Mouse (Mus musculus) megakaryocyte-erythroid progenitor cell, adult 5-6 weeks (primary cell): ENCODE data around the gene Mplkip. TPM values are rescaled to one million over a fixed set of nuclear protein-coding genes. Genes with fewer than 3 reads are reported as not detected.

ENCODE experiments used
- ATAC-seq: replicated peaks from 2 replicates; pipeline ENCODE4 v1.8.0; 2016; ENCODE audit warnings: mild to moderate bottlenecking, inconsistent platforms; ENCODE audit not compliant: severe bottlenecking, poor library complexity, low FRiP score, low TSS enrichment
- total RNA-seq, 2 experiments: library from RNA; stranded (forward) in 1 of 2; stranded (reverse) in 1 of 2; fragments of 200-1000, 215-1000 nt in 1 of 2; fragments of >200 nt in 1 of 2; fragmentation: Nextera tagmentation in 1 of 2; gene quantifications; 2 replicates each; pipeline ENCODE4 v1.2.3; 2014 to 2017

The Mplkip gene
- total RNA-seq (2014; fragmentation: Nextera tagmentation): 46.3 and 59.2 TPM in 2 replicates
- total RNA-seq (2017): 34.0 and 49.9 TPM in 2 replicates

DNA sequence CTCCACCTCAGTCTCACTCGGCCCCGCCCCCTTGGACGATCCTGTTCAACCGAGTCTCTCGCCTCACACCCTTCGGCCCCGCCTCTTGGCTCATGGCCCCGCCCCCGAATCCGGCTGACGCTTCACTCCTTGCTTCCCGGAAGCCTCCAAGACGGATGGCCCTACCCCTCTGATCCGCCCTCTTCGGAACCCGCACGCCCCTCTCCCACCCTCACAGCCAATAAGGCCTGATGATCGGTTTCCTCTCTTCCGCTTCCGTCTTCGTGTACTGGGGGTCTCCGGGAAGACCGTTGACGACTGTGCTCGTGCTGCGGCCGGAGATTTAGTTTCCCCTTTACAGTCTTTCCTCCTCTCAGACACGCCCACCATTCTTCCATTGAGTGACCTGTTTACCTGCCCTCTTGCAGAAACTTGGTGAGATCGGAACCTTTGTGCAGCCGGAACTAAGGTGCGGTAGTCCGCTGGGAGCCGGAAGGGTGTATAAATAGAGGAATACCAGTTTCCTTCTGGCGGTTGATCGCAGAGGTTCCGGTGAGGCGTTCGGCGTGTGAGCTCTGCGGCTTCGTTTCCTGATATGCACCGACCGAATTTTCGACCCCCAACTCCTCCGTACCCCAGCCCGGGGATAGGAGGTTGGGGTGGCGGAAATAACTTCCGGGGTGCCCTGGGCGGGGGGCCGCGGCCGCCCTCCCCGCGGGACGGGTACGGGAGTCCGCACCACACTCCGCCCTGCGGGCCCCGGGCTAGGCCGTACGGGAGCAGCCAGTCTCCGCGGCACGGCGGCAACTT is at the start of gene Mplkip, which contains the start of gene Sugct:
Gene Mplkip (plus strand): TSS at position 282 of the 789 bp plus-strand sequence.
Gene Sugct (minus strand): TSS at position 643 of the 789 bp plus-strand sequence.
- ATAC-seq: peak; percentile 94

- no peak for ATAC-seq
These were observed 27.6 kb upstream of the Mplkip start for GRCm38 (mm10) chr13:17667380-17667779.

- ATAC-seq: no peak
These were observed 23.9 kb upstream of the Mplkip start for GRCm38 (mm10) chr13:17671122-17671521.

DNA sequence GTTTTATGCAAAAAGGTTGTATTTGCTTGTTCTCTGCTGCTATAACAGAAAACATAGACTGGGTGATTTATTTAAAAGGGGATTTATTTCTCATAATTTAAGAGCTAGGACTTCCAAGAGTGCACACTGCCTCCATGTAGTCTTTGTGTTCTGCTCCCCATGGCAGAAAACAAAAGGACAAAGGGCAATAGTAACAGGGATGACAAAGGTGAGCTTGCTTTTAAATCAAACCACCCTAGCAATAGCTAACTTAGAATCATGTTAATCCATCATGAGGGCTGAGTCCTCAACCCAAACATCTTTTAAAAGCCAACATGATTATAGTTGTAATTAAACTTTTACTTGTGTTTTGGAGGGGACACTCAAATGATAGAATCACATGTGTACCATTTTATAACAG is 5.5 kb upstream of the Mplkip start:
- no peak for ATAC-seq

- ATAC-seq: no peak
These were observed 4.3 kb upstream of the Mplkip start for GRCm38 (mm10) chr13:17690686-17691085.

DNA sequence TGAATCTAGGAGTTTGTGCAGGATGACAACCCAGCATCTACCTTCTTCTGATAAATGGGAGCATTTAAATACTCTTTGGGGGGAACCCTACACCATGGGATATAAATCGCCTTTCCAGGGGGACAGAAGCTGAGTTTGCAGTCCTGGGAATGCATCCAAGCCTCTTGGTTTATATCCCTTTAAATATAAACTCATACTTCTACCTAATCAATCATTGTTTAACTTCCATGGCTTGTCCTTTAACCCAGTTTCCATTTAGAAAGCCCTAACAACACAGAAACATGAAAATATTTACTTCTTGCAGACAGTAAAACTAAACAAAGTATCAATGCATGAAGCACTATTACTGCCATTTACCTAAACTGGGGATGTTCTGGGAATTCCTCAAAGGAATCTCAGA is 3.6 kb upstream of the Mplkip start:
- no peak for ATAC-seq

- ATAC-seq: no peak
These were observed 1.2 kb upstream of the Mplkip start for GRCm38 (mm10) chr13:17693816-17694215.

GRCm38 (mm10) chr13:17694414-17694813 is 578 bp upstream of the Mplkip start:
- ATAC-seq: peak; percentile 41

DNA sequence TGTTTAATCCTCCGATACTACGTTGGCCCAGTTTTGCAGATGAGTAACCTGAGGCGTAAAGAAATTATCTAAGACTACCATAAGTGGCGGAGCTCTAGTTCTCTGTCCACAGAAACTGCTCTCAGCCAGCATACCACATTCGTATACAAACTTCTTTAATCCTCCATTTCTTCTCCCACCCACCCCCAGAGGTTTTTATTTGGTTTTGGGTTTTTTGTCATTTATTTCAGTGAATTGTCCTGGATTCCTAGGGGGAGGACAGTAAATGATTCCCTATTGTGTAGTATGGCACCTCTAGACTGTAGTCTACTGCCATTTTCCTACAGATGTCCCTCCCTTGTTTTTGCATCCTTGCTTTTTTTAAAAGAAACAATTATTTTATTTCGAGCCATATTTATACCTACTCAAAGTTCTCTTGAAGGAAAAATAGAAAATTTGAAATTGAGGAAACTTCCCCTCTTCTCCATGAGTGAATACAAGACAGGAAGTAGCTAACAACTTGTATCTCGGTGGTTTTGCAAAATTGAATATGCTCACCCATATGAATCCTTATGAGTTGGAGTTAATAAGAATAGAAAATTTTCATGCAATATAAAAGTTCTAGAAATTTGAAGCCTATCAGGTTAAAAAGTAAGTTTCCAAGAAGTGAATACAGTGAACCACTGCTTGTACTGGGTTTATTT is 1.0 kb downstream of the Mplkip start:
- no peak for ATAC-seq

DNA sequence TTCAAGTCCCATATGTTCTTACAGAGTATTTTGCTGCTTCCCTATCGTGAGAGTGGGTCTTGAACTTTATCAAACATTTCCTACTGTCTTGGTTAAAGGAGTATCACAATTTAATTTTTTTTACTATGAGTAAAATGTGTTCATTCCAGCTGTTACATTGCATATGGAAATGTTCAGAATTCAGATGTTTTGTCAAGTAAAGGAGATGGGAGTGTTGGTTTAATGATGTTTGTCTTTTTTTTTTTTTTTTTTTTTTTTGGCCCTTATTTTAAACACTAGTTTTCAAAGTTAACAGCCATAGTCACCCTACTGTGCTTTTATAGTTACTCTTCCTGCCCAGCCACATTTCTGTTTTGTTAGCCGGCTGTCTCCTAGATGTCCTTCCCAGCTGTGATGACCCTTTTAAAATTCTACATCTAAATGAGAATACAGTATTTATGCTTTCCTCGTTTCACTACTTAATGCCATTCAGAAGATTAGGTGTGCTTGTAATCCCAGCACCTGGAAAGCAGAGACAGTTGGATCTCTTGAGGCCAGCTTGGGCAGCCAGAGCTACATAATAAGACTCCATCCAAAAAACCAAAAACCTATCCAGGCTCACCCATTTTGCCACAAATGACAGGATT is 5.2 kb downstream of the Mplkip start:
- no peak for ATAC-seq

DNA sequence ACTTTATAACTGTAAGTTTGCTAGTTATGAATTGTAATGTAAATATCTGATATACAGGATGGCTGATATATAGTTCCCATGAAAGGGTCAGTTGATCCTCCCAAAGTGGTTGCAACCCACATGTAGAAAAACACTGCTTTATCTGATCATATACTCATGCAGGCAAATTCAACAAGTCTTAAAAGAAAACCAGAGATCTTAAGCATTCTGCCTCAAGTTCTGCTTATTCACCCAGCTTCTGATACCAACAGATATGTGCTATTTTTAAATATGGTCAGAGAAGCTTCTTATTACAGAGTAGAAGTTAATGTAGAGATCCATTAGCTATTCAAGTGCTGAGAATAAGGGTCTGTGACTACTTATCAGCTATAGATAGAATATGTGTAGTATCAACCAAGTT is 6.3 kb downstream of the Mplkip start:
- ATAC-seq: 0 out of 2 replicates have a peak, but pooled peaks have one; percentile 40

- no peak for ATAC-seq
These were observed 7.3 kb downstream of the Mplkip start for GRCm38 (mm10) chr13:17702311-17702710.

GRCm38 (mm10) chr13:17705188-17705826 is 10.3 kb downstream of the Mplkip start:
- ATAC-seq: no peak

DNA sequence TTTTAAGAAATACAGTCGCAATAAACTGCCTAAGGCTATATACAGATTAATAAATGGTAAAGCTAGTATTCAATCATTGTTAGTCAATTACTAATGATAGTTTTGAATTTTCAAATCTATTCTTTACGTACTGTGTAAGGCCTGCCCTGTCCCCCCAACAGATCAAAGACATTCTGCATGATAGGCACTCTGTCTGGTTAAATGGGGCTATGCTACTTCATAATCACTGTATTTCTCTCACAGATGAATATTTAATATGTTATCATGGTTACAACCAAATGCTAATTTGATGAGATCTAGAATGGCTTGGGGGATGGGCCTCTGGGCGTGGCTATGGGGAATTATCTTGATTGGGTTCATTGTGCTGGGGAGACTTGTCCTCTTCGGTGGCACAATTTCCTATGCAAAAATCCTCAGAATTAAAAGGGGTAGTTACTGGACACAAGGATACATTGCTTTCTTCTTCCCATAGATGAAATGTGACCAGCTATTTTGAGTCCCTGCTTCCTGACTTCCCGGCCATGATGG is 13.9 kb downstream of the Mplkip start:
- ATAC-seq: no peak

DNA sequence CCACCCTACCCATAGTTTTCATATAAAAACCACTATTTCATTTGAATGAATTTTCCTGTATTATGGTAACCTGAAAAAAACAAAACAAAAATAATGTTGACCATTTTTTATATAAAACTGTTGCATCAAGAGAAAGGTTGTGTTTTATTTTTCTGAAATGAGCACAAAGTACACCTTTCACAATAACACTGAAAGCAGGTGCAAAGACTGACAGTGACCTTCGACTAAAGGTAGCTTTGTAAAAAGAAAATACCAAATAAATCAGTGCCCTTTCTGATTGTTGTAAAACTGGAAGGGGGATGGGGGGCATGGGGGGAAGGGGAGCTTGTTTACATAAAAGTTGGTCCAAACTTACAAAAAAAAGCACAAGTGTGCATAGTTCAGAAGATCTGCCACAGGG is 22.4 kb downstream of the Mplkip start:
- no peak for ATAC-seq

DNA sequence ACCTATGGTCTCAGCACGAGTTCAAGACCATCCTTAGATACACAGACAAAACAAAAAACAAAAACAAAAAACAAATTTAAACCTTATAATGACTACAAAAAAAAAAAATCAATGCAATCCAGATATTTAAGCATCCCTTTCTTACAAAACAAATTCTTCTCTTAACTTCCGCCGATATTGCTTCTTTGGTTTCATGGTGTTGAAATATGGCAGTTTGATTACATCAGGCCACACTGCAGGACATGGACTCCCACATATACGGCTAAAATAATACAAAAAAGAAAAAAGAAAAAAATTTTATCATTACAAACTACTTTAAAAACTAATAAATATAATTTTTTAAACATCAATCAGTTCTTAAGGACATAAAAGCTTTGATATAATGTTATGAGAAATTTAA is 32.9 kb downstream of the Mplkip start:
- no peak for ATAC-seq

GRCm38 (mm10) chr13:17728798-17729197 is 33.8 kb downstream of the Mplkip start:
- no peak for ATAC-seq
